Mouse (Mus musculus): Measurements from ENCODE around the gene Kcnab1. TPM values are rescaled to one million over a fixed set of nuclear protein-coding genes. Genes with fewer than 3 reads are reported as not detected.
"Not testable (repeated sequence)": the region's sequence is repeated elsewhere in the genome, so short reads cannot be mapped to it uniquely, and the experiment has no call there.

Gene Kcnab1
- polyA plus RNA-seq, 1 experiment from 2014 or later = 0.32 TPM

DNA sequence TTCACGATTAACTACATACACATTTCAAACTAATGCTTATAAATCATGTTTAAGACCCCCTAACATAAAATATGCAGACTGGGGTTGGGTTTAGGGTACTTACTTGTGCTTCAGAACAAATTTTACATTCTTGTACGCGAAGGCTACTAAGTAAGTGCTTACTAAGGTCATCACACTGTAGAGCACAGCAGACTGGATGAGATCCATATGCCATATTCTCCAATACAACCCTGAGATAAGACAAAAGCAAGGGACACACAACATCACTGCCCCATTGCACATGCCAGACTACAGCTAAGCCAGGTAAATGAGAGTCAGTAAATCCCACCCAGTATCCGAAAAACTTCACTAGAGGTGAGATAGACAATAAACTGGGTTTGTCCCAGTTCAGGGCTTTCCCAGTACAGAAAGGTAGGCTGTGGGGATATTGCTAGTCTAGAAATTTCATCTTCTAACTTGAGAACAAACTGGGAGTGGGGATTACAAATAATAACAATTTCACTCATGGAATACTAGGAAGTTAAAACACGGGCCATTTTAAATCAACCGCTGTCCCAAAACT, 282.1 kb downstream of the Kcnab1 start:
- Histone ChIP-seq H3K79me2 (ENCODE audit: inconsistent target) (peaks cover 58% of the 10 kb centered on the region), H3K4me3 (ENCODE audit: inconsistent target) (peak overlapping the region; percentile 94), H3K27ac (peak overlapping the region; percentile 64), H3K36me3 (ENCODE audit: inconsistent target) (peaks cover 29% of the 10 kb centered on the region)
- 54% methylated on average over 6 of the region's 6 CpGs for WGBS (ENCODE audit: missing documents)

DNA sequence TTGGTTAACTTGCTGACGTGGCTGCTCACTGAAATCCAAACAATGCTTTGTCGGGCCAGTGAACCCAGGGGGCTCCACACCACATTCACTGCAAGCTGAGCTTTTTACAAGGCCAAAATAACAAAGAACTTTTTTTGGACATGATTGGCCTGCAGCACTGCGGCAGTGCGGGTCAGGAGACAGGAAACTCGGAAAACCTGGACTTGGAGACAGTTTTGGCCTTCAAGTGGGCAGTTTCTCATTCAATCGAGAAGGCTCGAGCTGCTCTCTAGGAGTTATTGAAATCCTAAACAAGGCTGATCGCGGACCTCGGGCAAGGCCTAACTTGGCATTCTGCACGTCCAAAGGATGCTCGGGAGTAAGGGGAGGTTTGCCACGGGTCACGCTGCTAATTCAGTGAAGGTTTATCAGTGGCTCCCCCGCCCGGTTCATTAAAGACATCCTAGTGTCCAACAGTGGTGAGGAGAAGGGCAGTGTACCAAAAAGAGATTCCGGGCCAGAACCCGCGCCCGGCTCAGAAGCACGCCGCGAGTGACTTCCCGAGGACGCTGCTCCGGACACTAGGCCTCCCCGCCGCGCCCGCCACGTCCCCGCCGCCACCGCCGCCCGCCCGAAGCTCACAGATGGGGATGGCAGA, 282.7 kb downstream of the Kcnab1 start:
- peak overlapping the region; percentile 94 for H3K4me3 ChIP-seq (ENCODE audit: inconsistent target)
- H3K36me3 ChIP-seq (ENCODE audit: inconsistent target) = peaks cover 23% of the 10 kb centered on the region
- H3K27ac ChIP-seq = peak overlapping the region; percentile 64
- peaks cover 52% of the 10 kb centered on the region for H3K79me2 ChIP-seq (ENCODE audit: inconsistent target)
- WGBS (ENCODE audit: missing documents) = 2% methylated on average over 37 of the region's 37 CpGs

DNA sequence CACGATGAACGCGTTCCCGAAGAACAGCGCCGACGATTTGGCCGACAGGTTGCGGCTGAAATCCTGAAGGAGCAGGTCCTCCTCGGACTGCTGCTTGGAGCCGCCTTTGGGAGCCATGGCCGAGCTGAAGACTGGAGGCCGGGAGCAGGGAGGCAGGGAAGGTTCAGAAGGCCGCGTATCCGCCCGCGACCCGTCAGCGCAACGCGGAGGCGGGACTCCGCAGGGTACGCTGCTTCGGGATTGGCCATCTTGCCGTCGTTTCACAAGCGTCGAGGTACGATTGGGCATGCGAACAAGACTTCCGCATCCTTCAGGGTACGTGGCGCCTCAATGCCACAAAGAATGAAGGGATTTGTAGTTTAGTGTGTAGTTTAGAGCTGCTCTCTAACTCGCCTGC, 283.2 kb downstream of the Kcnab1 start, which contains the start of gene Ssr3:
TSS of gene Ssr3 (minus strand) at position 203 of the 397 bp plus-strand sequence.
- Histone ChIP-seq H3K27ac (peak within 1 kb of the TSS; percentile 64), H3K4me3 (ENCODE audit: inconsistent target) (peak within 1 kb of the TSS; percentile 94), H3K36me3 (ENCODE audit: inconsistent target) (peaks cover 18% of the 10 kb centered on the region), H3K79me2 (ENCODE audit: inconsistent target) (peaks cover 47% of the 10 kb centered on the region)
- WGBS (ENCODE audit: missing documents) = under 1% methylated on average over 30 of the region's 36 CpGs

DNA sequence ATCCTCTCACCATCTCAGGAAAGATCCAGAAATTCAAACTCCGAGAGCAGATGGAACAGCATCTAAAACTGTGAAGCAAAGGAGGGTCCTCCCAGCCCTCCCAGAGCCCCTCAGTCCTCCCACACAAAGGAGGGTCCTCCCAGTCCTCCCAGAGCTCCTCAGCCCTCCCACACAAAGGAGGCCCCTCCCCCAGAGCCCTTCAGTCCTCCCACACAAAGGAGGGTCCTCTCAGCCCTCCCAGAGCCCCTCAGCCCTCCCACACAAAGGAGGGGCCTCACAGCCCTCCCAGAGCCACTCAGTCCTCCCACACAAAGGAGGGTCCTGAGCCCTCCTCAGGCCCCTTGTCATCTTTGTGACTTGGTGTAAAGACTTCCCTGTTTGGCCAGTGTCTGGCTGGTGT, 285.9 kb downstream of the Kcnab1 start:
- not testable (repeated sequence) for H3K4me3 ChIP-seq (ENCODE audit: inconsistent target); H3K27ac ChIP-seq; H3K36me3 ChIP-seq (ENCODE audit: inconsistent target)
- H3K79me2 ChIP-seq (ENCODE audit: inconsistent target) = peaks cover 20% of the 10 kb centered on the region
- 90% methylated on average over 1 of the region's 1 CpGs for WGBS (ENCODE audit: missing documents)

DNA sequence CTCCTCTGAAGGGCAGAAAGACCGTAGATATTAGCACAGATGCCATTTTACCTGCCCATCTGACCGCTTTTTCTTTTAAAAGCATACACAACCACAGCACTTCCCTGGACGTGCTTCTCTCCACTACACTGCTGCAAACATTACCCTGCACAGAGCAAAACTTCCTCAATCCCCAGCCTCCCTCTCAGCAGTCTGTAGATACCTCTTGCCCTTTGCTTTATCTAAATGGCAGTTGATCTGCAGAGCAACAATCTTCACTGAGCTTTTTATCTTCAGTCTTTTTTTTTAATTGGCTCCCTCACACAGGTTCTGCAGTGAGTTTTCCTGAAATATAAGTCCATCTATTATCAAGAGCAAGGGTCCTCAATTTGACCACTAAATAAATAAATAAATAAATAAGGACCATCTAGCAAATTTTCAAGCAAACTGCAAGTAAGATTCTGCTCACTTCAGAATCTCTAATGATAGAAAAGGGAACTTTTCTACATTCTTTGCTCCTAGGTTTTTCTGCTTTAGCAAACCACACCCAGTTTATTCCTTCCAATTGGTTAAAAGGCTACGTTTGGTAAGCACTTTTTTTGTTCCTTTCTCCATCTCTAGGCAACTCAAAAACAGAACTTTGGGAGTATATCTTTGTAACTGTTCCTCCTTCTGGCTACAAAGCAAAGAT, 287.8 kb downstream of the Kcnab1 start:
- Histone ChIP-seq H3K27ac (peak overlapping the region; percentile 82), H3K4me3 (ENCODE audit: inconsistent target) (no peak overlapping the region), H3K36me3 (ENCODE audit: inconsistent target) (no peaks in the 10 kb centered on the region), H3K79me2 (ENCODE audit: inconsistent target) (peaks cover 2% of the 10 kb centered on the region)
- WGBS (ENCODE audit: missing documents) = 25% methylated on average over 4 of the region's 4 CpGs

DNA sequence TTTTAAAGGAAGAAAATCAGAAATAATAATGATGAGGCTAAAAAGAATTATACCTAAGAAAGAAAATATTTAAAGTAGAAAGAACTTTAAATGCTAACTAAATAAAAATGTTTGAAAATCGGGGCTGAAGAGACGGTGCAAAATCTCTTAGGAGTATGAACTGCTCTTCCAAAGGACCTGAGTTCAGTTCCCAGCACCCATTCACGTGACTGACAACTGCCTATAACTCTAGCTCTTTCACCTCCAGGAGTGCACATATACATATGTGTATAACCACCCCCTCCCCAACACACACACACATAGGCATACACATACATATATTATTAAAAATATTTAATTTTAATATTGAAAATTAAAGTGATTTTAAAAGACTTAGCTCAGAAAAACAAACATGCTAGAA, 288.4 kb downstream of the Kcnab1 start:
- H3K4me3 ChIP-seq (ENCODE audit: inconsistent target) = no peak overlapping the region
- H3K27ac ChIP-seq = peak overlapping the region; percentile 82
- H3K36me3 ChIP-seq (ENCODE audit: inconsistent target) = no peaks in the 10 kb centered on the region
- WGBS (ENCODE audit: missing documents) = 96% methylated on average over 3 of the region's 3 CpGs
- no peaks in the 10 kb centered on the region for H3K79me2 ChIP-seq (ENCODE audit: inconsistent target)

DNA sequence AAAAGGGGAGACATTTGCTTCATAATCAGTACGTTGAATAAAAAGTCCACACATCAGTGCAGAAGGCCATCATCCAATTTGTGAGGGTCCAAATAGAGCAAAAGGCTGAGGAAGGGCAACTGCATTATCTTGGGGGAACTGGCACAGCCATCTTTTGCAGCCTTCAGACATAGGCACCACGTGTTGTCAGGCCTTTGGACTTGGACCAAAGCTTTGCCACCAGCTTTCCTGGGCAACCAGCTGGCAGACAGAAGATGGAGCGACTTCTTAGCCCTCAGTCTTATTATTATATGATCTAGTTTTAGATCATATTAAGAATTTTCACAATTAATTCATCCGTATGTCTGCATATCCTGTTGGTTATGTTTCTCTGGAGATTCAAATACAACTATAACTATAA, 296.6 kb downstream of the Kcnab1 start:
- Histone ChIP-seq H3K79me2 (ENCODE audit: inconsistent target) (no peaks in the 10 kb centered on the region), H3K36me3 (ENCODE audit: inconsistent target) (no peaks in the 10 kb centered on the region), H3K4me3 (ENCODE audit: inconsistent target) (no peak overlapping the region), H3K27ac (no peak overlapping the region)
- WGBS (ENCODE audit: missing documents) = 86% methylated on average over 3 of the region's 4 CpGs

DNA sequence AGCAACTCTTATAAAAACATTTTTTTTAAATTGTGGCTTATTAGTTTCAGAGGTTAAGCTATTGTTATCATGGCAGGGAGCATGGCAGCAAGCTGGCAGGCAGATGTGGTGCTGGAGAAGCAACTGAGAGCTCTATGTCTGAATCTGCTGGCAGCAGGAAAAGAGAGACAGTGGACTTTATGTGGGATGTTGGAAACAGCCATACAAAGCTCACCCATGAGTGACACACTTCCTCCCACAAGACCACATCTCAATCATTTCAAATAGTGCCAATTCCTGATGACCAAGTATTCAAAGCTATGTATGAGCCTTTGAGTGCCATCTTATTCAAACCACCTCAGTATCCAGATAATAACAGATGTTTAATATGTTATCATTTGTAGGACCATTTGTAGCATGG, 298.7 kb downstream of the Kcnab1 start:
- Histone ChIP-seq H3K27ac (no peak overlapping the region), H3K36me3 (ENCODE audit: inconsistent target) (no peaks in the 10 kb centered on the region), H3K79me2 (ENCODE audit: inconsistent target) (no peaks in the 10 kb centered on the region), H3K4me3 (ENCODE audit: inconsistent target) (no peak overlapping the region)

DNA sequence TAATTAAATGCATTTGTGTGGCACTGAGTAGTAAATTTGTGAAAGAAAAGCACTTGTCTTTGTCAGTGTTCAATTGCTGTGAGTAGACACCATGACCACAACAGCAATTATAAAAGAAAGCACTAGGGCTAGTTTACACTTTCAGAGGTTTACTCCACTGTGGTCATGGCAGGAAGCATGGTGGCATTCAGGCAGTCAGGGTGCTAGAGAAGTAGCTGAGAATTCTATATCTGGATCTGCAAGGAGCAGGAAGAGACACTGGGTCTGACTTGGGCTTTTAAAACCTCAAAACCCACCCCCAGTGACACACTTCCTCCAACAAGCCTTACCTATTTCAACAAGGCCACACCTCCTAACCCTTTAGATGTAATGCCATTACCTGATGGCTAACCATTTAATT, 307.4 kb downstream of the Kcnab1 start:
- Histone ChIP-seq H3K36me3 (ENCODE audit: inconsistent target) (no peaks in the 10 kb centered on the region), H3K27ac (no peak overlapping the region), H3K4me3 (ENCODE audit: inconsistent target) (no peak overlapping the region), H3K79me2 (ENCODE audit: inconsistent target) (no peaks in the 10 kb centered on the region)

DNA sequence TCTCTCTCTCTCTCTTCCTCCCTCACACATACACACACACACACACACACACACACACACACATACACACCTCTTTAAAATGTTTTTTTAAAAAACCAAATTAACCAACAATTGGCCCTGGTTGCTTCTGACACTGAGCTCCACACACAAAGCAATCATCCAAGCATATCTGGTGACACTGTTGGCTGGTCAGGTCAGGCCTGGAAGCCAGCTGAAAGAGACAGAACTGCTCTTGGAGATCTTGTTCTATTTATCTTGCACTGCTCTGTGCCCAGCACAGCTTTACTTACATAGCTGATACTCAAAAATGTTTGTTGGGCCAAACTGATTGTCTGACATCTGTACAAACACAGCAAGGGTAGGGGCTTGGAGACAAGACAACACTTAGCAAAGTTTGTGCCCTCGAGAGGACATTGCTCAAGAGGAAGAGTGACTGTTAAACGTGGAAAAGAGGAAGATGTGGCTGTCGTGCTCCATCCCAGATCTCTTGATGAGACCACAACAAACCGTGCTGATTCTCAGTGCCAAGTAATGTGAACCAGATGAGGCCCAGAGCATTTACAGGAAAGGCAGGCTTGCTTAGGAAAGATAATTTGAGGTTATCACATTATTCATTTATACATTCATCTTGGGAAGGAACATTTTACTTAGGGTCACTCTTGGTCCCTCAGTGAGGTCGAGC, 308.9 kb downstream of the Kcnab1 start:
- Histone ChIP-seq H3K27ac (no peak overlapping the region), H3K79me2 (ENCODE audit: inconsistent target) (no peaks in the 10 kb centered on the region), H3K36me3 (ENCODE audit: inconsistent target) (no peaks in the 10 kb centered on the region), H3K4me3 (ENCODE audit: inconsistent target) (no peak overlapping the region)
- WGBS (ENCODE audit: missing documents) = 2% methylated on average over 5 of the region's 5 CpGs

DNA sequence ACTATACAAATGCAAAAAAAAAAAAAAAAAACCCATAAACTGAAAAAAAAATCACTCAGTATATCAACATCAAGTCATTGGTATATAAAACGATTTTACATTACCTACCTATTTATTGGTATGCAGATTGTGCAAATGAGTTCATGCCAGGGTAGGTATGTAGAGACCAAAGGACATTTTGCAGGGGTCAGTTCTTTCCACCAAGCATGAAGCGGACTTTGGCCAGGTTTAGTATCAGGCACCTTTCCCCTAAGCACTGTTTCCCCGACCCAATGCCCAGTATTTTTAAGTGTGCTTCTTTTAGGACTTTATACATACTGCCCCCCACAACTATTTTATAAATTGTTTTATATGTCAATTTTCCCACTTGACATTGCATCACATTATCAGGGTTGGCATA, 310.5 kb downstream of the Kcnab1 start:
- 95% methylated on average over 3 of the region's 3 CpGs for WGBS (ENCODE audit: missing documents)
- H3K27ac ChIP-seq = no peak overlapping the region
- H3K36me3 ChIP-seq (ENCODE audit: inconsistent target) = no peaks in the 10 kb centered on the region
- no peaks in the 10 kb centered on the region for H3K79me2 ChIP-seq (ENCODE audit: inconsistent target)
- H3K4me3 ChIP-seq (ENCODE audit: inconsistent target) = no peak overlapping the region
